Comparison of ENCODE assay signal across 11 mouse cellular contexts in the genomic region with DNA sequence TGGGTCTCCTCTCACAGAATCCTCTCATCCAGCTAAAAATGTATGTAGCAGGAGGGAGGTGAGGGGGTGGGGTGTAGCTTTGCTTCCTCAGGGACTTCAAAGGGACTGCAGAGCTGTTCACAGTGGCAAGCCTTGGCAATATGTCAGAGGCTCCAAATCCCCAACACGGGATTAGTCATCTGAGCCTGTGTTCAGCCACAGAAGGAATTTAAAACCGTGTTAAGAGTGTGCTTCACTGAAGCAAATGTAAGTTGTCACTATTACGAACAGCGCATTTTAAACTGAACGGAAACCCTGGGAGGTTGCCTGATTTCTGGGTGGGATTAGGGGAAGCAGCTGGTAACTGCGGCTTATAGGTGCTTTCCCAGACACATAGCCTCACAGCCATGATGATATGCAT.
A peak's percentile ranks its signal among the peaks of the same experiment; 100 is the strongest.
DNase-seq lines count a peak whose midpoint lies in the region; ATAC-seq lines count a peak whose summit lies in the region.
"Had no signal": no experiment of that assay in that cellular context is flagged by ENCODE, and none has a peak within 500 bp of the region (broad histone marks: within the 10 kb centered on the region; RNA-seq: fewer than 3 reads in every experiment).

No protein-coding gene starts in this region.

- H3K9ac ChIP-seq in lung, embryonic 16.5 days (ENCODE audit: low read length) = no peak overlapping the region
- H3K9ac ChIP-seq: neural tube, embryonic 13.5 days had no signal

- no peak overlapping the region for H3K4me3 ChIP-seq in lung, embryonic 16.5 days (ENCODE audit: low read length)
- H3K4me3 ChIP-seq: neural tube, embryonic 13.5 days had no signal

- H3K9me3 ChIP-seq in lung, embryonic 16.5 days (ENCODE audit: control insufficient read depth, low read length) = no peaks in the 10 kb centered on the region
- H3K9me3 ChIP-seq: neural tube, embryonic 13.5 days had no signal

- no peaks in the 10 kb centered on the region for H3K36me3 ChIP-seq in lung, embryonic 16.5 days (ENCODE audit: control insufficient read depth, insufficient read depth, low read length)
- H3K36me3 ChIP-seq: neural tube, embryonic 13.5 days had no signal

- H3K4me2 ChIP-seq in lung, embryonic 16.5 days (ENCODE audit: low read depth, low read length) = no peak overlapping the region
- H3K4me2 ChIP-seq: heart, embryonic 11.5 days; neural tube, embryonic 13.5 days had no signal

- ATAC-seq in lung, embryonic 16.5 days (ENCODE audit: low read depth) = 0 out of 2 replicates have a peak, but pooled peaks have one; percentile 31
- ATAC-seq in megakaryocyte-erythroid progenitor cell, adult 5-6 weeks (replicated peaks; ENCODE audit: low FRiP score, low TSS enrichment, poor library complexity, severe bottlenecking) = no peak

- intact Hi-C loops in left cerebral cortex, postnatal 36 days (cut with DNase I) = no loop called here

- no peaks in the 10 kb centered on the region for H3K27me3 ChIP-seq in lung, embryonic 16.5 days (ENCODE audit: control insufficient read depth, insufficient read depth, low read depth, low read length)
- H3K27me3 ChIP-seq: neural tube, embryonic 13.5 days had no signal

- 15% methylated on average over 6 of the region's 6 CpGs for WGBS in lung, embryonic 16.5 days

- no peaks in the 10 kb centered on the region for H3K4me1 ChIP-seq in lung, embryonic 16.5 days (replicated peaks; ENCODE audit: control insufficient read depth, insufficient read depth, low read length)

- peak; percentile 11 for DNase-seq in adrenal gland, adult 2 months
- DNase-seq in adrenal gland, postnatal 25 days = no peak
- no peak for DNase-seq in lung, postnatal 14 days
- peak; percentile 43 to 48 for DNase-seq in left cerebral cortex, postnatal 36 days (ENCODE audit: low spot score in 2 of 2)
- DNase-seq in right cerebral cortex, postnatal 14 days = peak; percentile 28
- no peak for DNase-seq in kidney, adult 9 months
- DNase-seq: lung, adult 18-20 months had no signal

- no peak overlapping the region for H3K27ac ChIP-seq in lung, embryonic 16.5 days (ENCODE audit: low read length)
- H3K27ac ChIP-seq: neural tube, embryonic 13.5 days had no signal

Comparison
In these comparisons a context has a peak if more than half of its experiments do, and no peak if none do; other contexts are left out.
1. DNase-seq: peak in adrenal gland, adult 2 months (single experiment), left cerebral cortex, postnatal 36 days (2 of 2) and right cerebral cortex, postnatal 14 days (single experiment); none in adrenal gland, postnatal 25 days (single experiment), lung, postnatal 14 days (single experiment) and kidney, adult 9 months (single experiment).